ENCODE assay signal across 12 mouse cellular contexts in genomic region chr11:33749979-33750378, GRCm38 (mm10).
DNase-seq lines count a peak whose midpoint lies in the region; ATAC-seq and TF ChIP-seq lines count a peak whose summit lies in the region.
"Had no signal": no experiment of that assay in that cellular context is flagged by ENCODE, and none has a peak within 500 bp of the region (broad histone marks: within the 10 kb centered on the region; RNA-seq: fewer than 3 reads in every experiment).

No protein-coding gene starts in this region.

- no peaks in the 10 kb centered on the region for H3K36me3 ChIP-seq in forebrain, postnatal 0 days (ENCODE audit: insufficient read depth)
- no peaks in the 10 kb centered on the region for H3K36me3 ChIP-seq in forebrain, embryonic 15.5 days
- H3K36me3 ChIP-seq in spleen, adult 2 months (ENCODE audit: control insufficient read depth, insufficient read depth, low read length) = no peaks in the 10 kb centered on the region
- H3K36me3 ChIP-seq in liver, embryonic 14.5 days (replicated peaks; ENCODE audit: control insufficient read depth, insufficient read depth, low read depth) = no peaks in the 10 kb centered on the region
- no peaks in the 10 kb centered on the region for H3K36me3 ChIP-seq in testis, adult 2 months (ENCODE audit: control insufficient read depth, insufficient read depth, low read length)
- H3K36me3 ChIP-seq: limb, embryonic 10.5 days had no signal

- DNase-seq in forebrain, postnatal 0 days = no peak
- no peak for DNase-seq in spleen, adult 2 months (ENCODE audit: low read depth in 1 of 2, low spot score in 2 of 2)
- DNase-seq in spleen, postnatal 4 days (ENCODE audit: low spot score in 2 of 2) = no peak
- DNase-seq in liver, embryonic 14.5 days (ENCODE audit: low read depth in 3 of 3, low spot score in 3 of 3) = no peak
- DNase-seq in right cerebral cortex, adult 2 months (ENCODE audit: low spot score in 2 of 2) = no peak
- DNase-seq in heart, postnatal 4 days = no peak
- DNase-seq: heart, postnatal 14 days; kidney, adult 18-20 months had no signal

- no peak overlapping the region for H3K9ac ChIP-seq in forebrain, postnatal 0 days
- no peak overlapping the region for H3K9ac ChIP-seq in forebrain, embryonic 15.5 days (replicated peaks)
- H3K9ac ChIP-seq in liver, embryonic 14.5 days (replicated peaks) = no peak overlapping the region

- H3K4me2 ChIP-seq in forebrain, postnatal 0 days (ENCODE audit: low read depth) = no peak overlapping the region
- H3K4me2 ChIP-seq in forebrain, embryonic 15.5 days (replicated peaks) = no peak overlapping the region
- H3K4me2 ChIP-seq in liver, embryonic 14.5 days (ENCODE audit: low read depth) = no peak overlapping the region

- no peaks in the 10 kb centered on the region for H3K27me3 ChIP-seq in forebrain, postnatal 0 days (ENCODE audit: insufficient read depth, low read length)
- no peaks in the 10 kb centered on the region for H3K27me3 ChIP-seq in forebrain, embryonic 15.5 days
- no peaks in the 10 kb centered on the region for H3K27me3 ChIP-seq in spleen, adult 2 months (ENCODE audit: control insufficient read depth, insufficient read depth, low read length)
- no peaks in the 10 kb centered on the region for H3K27me3 ChIP-seq in liver, embryonic 14.5 days (ENCODE audit: control insufficient read depth, insufficient read depth, low read length)
- no peaks in the 10 kb centered on the region for H3K27me3 ChIP-seq in testis, adult 2 months (ENCODE audit: control insufficient read depth, insufficient read depth, low read length)

- H3K9me3 ChIP-seq in forebrain, postnatal 0 days (ENCODE audit: low read length) = no peaks in the 10 kb centered on the region
- H3K9me3 ChIP-seq in forebrain, embryonic 15.5 days = no peaks in the 10 kb centered on the region
- H3K9me3 ChIP-seq in liver, embryonic 14.5 days (ENCODE audit: control insufficient read depth, low read length) = no peaks in the 10 kb centered on the region
- H3K9me3 ChIP-seq: limb, embryonic 10.5 days had no signal

- 91% methylated on average over 4 of the region's 4 CpGs for WGBS in forebrain, postnatal 0 days
- WGBS in forebrain, embryonic 15.5 days = 86% methylated on average over 4 of the region's 4 CpGs
- WGBS in spleen, adult 2 months = 87% methylated on average over 4 of the region's 4 CpGs
- WGBS in liver, embryonic 14.5 days (ENCODE audit: insufficient replicate concordance) = 60% methylated on average over 4 of the region's 4 CpGs

- no peak overlapping the region for H3K4me3 ChIP-seq in forebrain, postnatal 0 days (ENCODE audit: low read depth, low read length)
- H3K4me3 ChIP-seq in forebrain, embryonic 15.5 days = no peak overlapping the region
- no peak overlapping the region for H3K4me3 ChIP-seq in spleen, adult 2 months (ENCODE audit: extremely low read depth, insufficient read depth, insufficient read length)
- no peak overlapping the region for H3K4me3 ChIP-seq in liver, embryonic 14.5 days (ENCODE audit: insufficient read depth in 1 of 2, low read depth in 2 of 2, low read length in 2 of 2)
- H3K4me3 ChIP-seq in testis, adult 2 months (ENCODE audit: control insufficient read depth, low read depth, low read length) = no peak overlapping the region
- H3K4me3 ChIP-seq: limb, embryonic 10.5 days had no signal

- no peak for TF ChIP-seq EP300 in liver, embryonic 14.5 days (IDR thresholded peaks at IDR 0.05; ENCODE audit: low read depth)

- H3K4me1 ChIP-seq in forebrain, postnatal 0 days (ENCODE audit: insufficient read depth) = no peaks in the 10 kb centered on the region
- H3K4me1 ChIP-seq in forebrain, embryonic 15.5 days = peaks cover 16% of the 10 kb centered on the region
- H3K4me1 ChIP-seq in spleen, adult 2 months (ENCODE audit: control insufficient read depth, insufficient read depth, insufficient read length) = no peaks in the 10 kb centered on the region
- H3K4me1 ChIP-seq in liver, embryonic 14.5 days (replicated peaks; ENCODE audit: control insufficient read depth in 2 of 2, insufficient read depth in 2 of 2, low read length in 1 of 2) = no peaks in the 10 kb centered on the region
- peaks cover 2% of the 10 kb centered on the region; the same call in 1 of the 2 replicates for H3K4me1 ChIP-seq in testis, adult 2 months (ENCODE audit: control insufficient read depth, insufficient read depth, low read length)

- no peak for TF ChIP-seq POLR2A in spleen, adult 2 months (IDR thresholded peaks at IDR 0.05; ENCODE audit: low read depth, low read length)
- TF ChIP-seq POLR2A in testis, adult 2 months (IDR thresholded peaks at IDR 0.05; ENCODE audit: control insufficient read depth, low read depth, low read length) = no peak

- no peak overlapping the region for H3K27ac ChIP-seq in forebrain, postnatal 0 days (ENCODE audit: low read depth, low read length)
- H3K27ac ChIP-seq in forebrain, embryonic 15.5 days (replicated peaks) = no peak overlapping the region
- H3K27ac ChIP-seq in spleen, adult 2 months (ENCODE audit: insufficient read depth, low read length) = no peak overlapping the region
- no peak overlapping the region for H3K27ac ChIP-seq in liver, embryonic 14.5 days
- no peak overlapping the region for H3K27ac ChIP-seq in testis, adult 2 months (ENCODE audit: control insufficient read depth, insufficient read depth, low read depth, low read length)
- H3K27ac ChIP-seq: limb, embryonic 10.5 days; macrophage had no signal

- ATAC-seq in forebrain, postnatal 0 days = no peak
- ATAC-seq in forebrain, embryonic 15.5 days (replicated peaks) = no peak
- ATAC-seq in liver, embryonic 14.5 days (ENCODE audit: insufficient read depth) = no peak

- peak; percentile 33; the same call in 1 of the 2 replicates for TF ChIP-seq CTCF in forebrain, postnatal 0 days (IDR thresholded peaks at IDR 0.05; ENCODE audit: low read depth)
- TF ChIP-seq CTCF in spleen, adult 2 months (IDR thresholded peaks at IDR 0.05; ENCODE audit: extremely low read depth, insufficient read depth, insufficient read length, insufficient replicate concordance) = peak; percentile 16; the same call in 1 of the 2 replicates
- TF ChIP-seq CTCF in liver, embryonic 14.5 days (IDR thresholded peaks at IDR 0.05; ENCODE audit: low read depth) = peak; percentile 66
- TF ChIP-seq CTCF in testis, adult 2 months (IDR thresholded peaks at IDR 0.05; ENCODE audit: control insufficient read depth, insufficient read depth, insufficient replicate concordance, low read depth, low read length) = peak; percentile 92

Comparison
In these comparisons a context has a peak if more than half of its experiments do, and no peak if none do; other contexts are left out.
1. CTCF ChIP-seq: peak in every context shown above with its lines; median percentile 92 in testis, adult 2 months; 66 in liver, embryonic 14.5 days; 33 in forebrain, postnatal 0 days; 16 in spleen, adult 2 months.